Mouse (Mus musculus) left cerebral cortex, postnatal 10 days (tissue): ENCODE measurements around the gene Eid1. TPM values are rescaled to one million over a fixed set of nuclear protein-coding genes. Genes with fewer than 3 reads are reported as not detected.
A peak's percentile ranks its signal among the peaks of the same experiment; 100 is the strongest.

Experiments
- DNase-seq, 2 experiments: peaks; one replicate each; pipeline ENCODE4 v3.0.0; 2021 to 2022; ENCODE audit warnings: low spot score in 2 of 2, mixed read lengths in 1 of 2; ENCODE audit errors: extremely low spot score in 1 of 2
- intact Hi-C: fragments of 180-260 bp; cut with DNase I; formaldehyde crosslinking; loops from one replicate; pipeline ENCODE4 v1.15.1; 2025
- total RNA-seq, 2 experiments: library from RNA; stranded (reverse); gene quantifications; 2 replicates each; pipeline ENCODE4 v1.2.3; 2021

The Eid1 gene
- total RNA-seq, 2 experiments from 2014 or later, result 428 to 443 TPM

- intact Hi-C loops, result loop anchor here (5.0 kb wide), 1 partner anchor 46 kb away; no protein-coding TSS in a partner anchor
- DNase-seq, result peak in 1 of 2 experiments; percentile 74
Observed at GRCm38 (mm10) chr2:125723408-125724085, 50.7 kb downstream of the Eid1 start.

- DNase-seq, result peak in 1 of 2 experiments; percentile 39
- intact Hi-C loops, result loop anchor here (5.0 kb wide), 1 partner anchor 47 kb away; no protein-coding TSS in a partner anchor
Observed at GRCm38 (mm10) chr2:125724086-125724430, 51.2 kb downstream of the Eid1 start, which contains the start of gene Shc4. Gene Shc4, minus strand, starts transcription at chr2:125724148.

Other genes starting within 250 kb of the Eid1 start
- gene Gm9913, start 168.0 kb upstream of the Eid1 start, total RNA-seq, result under 1 TPM; 0.20 to 0.28 TPM
- gene Fbn1, start 165.1 kb upstream of the Eid1 start, total RNA-seq, result 1 to 10 TPM; 9.5 to 9.7 TPM
- 1 to 10 TPM; 1.8 to 2.0 TPM for gene Cep152, start 48.0 kb upstream of the Eid1 start, total RNA-seq
- 1 to 10 TPM; 5.2 to 5.8 TPM for gene Shc4, start 51.1 kb downstream of the Eid1 start, total RNA-seq
- 10 to 100 TPM; 88.1 to 89.4 TPM for gene Secisbp2l, start 109.8 kb downstream of the Eid1 start, total RNA-seq
- 10 to 100 TPM; 25.1 to 26.7 TPM for gene Galk2, start 186.0 kb downstream of the Eid1 start, total RNA-seq
- gene Cops2, start 186.0 kb downstream of the Eid1 start, total RNA-seq, result 100 to 1,000 TPM; 102 to 114 TPM